Mouse (Mus musculus): ENCODE data around the gene Jag1.

- no peak for TF ChIP-seq POLR2A (IDR thresholded peaks at IDR 0.05; ENCODE audit: low read depth, low read length)
- TF ChIP-seq CTCF (IDR thresholded peaks at IDR 0.05; ENCODE audit: extremely low read depth, insufficient read length, insufficient replicate concordance, low read depth, low read length): no peak
Observed at GRCm38 (mm10) chr2:137049367-137049766, 67.1 kb downstream of the Jag1 start.

Data from small intestine, adult 2 months (tissue).